Mouse (Mus musculus) thymus, postnatal 0 days (tissue): Measurements from ENCODE around the gene Gal3st3. TPM values are rescaled to one million over a fixed set of nuclear protein-coding genes. Genes with fewer than 3 reads are reported as not detected.
"Not testable (repeated sequence)": the region's sequence is repeated elsewhere in the genome, so short reads cannot be mapped to it uniquely, and the experiment has no call there.

Source experiments
- DNase-seq: peaks from one replicate; pipeline ENCODE4 v3.0.0-alpha.2; 2015; ENCODE audit warnings: low spot score
- polyA plus RNA-seq: library from polyadenylated mRNA; unstranded; fragments of >200 nt; fragmentation: Nextera tagmentation; extraction: Ambion mirVana; gene quantifications from 2 replicates; pipeline ENCODE4 v1.2.1, GENCODE M21; 2015

Gene Gal3st3
- polyA plus RNA-seq, 1 experiment from 2014 or later = 0.44 TPM

- DNase-seq = peak; percentile 52
These were observed 9.0 kb downstream of the Gal3st3 start for GRCm38 (mm10) chr19:5306968-5307734.

- no peak for DNase-seq
These were observed 10.9 kb downstream of the Gal3st3 start for GRCm38 (mm10) chr19:5309025-5309424.

DNA sequence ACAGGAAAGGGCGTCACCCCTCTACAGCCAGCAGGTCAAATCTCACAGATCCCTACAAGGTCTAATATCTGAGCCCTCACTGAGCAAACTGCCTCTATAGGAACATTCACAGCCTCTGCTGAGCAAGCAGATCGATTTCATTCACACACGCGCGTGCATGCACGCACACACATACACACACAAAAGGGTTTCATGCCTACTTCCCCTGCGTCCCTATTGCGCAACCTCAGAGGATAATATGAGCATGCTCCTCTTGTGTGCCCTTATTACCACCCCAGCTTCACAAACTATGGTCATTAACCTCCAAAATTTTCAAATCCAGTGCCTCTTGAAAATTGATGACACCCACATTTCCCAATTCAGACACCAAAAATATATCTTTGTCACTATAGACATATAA is 15.1 kb downstream of the Gal3st3 start:
- DNase-seq = no peak

DNA sequence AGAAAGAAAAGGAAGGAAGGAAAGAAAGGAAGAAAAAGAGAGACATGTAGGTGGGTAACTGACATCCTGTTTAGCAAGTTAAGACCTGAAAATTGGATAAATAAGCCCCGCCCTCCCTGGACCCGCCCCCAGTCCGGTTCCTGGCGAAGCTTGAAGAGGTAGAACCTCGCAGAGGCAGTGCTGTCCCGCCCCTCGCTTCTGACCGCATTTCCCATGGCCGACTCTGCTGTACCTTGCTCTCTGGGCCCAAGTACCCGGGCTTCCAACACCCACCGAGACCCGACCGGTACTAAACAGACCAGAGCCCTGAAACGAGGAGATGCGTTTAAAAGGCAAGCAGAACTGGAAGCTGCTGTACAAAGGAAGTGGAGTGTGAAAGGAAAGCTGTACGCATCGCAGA is 25.7 kb downstream of the Gal3st3 start:
- peak; percentile 40 for DNase-seq

- no peak for DNase-seq
These were observed 29.8 kb downstream of the Gal3st3 start for GRCm38 (mm10) chr19:5327970-5328369.

- no peak for DNase-seq
These were observed 36.6 kb downstream of the Gal3st3 start for GRCm38 (mm10) chr19:5334741-5335140.

DNA sequence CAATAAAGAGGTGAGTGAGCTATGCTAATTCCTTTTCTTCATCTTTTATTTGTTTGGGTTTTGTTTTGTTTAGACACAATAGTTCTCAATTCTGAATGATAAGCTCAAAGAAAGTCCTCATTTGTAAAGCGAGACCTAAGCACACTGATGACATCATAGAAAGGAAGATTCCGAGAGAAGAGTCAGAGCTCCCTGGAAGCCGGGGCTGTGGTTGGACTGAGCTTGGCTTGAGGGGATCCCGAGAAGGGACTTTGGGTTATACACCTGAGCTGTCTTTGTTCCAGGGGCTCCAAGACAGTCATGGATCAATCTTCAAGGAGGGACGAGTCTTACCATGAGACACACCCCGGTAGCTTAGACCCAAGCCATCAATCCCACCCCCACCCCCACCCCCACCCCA is 37.3 kb downstream of the Gal3st3 start, which contains the start of gene Catsper1:
TSS of gene Catsper1 (plus strand) at position 301 of the 400 bp plus-strand sequence.
- no peak for DNase-seq

- DNase-seq = peak; percentile 80
These were observed 39.8 kb downstream of the Gal3st3 start for GRCm38 (mm10) chr19:5337975-5338374.

- no peak for DNase-seq
These were observed 43.2 kb downstream of the Gal3st3 start for GRCm38 (mm10) chr19:5341360-5341759.

- DNase-seq = no peak
These were observed 47.4 kb downstream of the Gal3st3 start for GRCm38 (mm10) chr19:5345297-5346131.

DNA sequence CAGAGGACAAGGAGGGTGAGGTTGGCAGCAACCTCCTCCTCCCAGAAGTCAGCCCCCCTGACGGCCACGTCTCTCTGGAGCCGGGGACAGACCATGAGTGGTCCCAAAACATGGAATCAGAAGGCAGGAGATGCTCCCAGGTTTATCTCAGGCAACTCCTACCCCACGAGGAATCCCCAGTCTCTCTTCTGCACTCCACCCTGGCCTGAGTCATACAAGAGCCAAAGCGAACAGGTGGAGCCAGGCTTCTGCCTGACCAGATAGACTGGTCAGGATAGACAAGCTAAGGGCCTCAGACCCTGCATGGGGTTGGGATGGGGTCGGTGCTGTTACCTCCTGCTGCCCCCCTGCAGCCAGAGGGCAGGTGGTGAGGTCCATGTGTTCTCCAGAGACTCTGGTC is 49.9 kb downstream of the Gal3st3 start:
- no peak for DNase-seq

GRCm38 (mm10) chr19:5348526-5349501 is 50.7 kb downstream of the Gal3st3 start:
- peak; percentile 69 for DNase-seq

GRCm38 (mm10) chr19:5349502-5349873 is 51.4 kb downstream of the Gal3st3 start, which contains the start of gene Cst6:
TSS of gene Cst6 (minus strand) at chr19:5349574.
- not testable (repeated sequence) for DNase-seq

GRCm38 (mm10) chr19:5353609-5354008 is 55.5 kb downstream of the Gal3st3 start:
- no peak for DNase-seq

DNA sequence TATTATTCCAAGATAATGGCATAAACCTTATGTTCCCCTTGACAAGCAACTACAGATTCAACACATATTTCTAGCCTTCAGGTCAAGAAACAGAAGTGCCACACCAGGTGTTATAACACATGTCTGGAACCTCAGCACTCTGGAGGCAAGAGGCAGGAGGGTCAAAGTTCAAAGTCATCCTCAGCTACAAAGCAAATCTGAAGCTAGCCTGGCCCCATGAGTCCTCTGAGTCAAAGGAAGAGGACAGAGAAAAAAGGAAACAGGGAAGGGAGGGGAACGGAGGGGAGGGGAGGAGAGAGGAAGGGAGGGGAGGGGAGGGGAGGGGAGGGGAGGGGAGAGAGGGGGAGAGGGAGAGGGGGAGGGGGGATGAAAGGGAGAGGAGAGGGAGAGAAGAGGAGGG is 57.9 kb downstream of the Gal3st3 start:
- DNase-seq = no peak

Other genes with a start within 250 kb of the Gal3st3 start
- 0.84 and 1.1 TPM in 2 replicates for gene Rin1, start 247.8 kb upstream of the Gal3st3 start, polyA plus RNA-seq
- gene Cd248, start 230.3 kb upstream of the Gal3st3 start, polyA plus RNA-seq = 4.1 and 7.1 TPM in 2 replicates
- 0.32 and 0.33 TPM in 2 replicates for gene Tmem151a, start 212.8 kb upstream of the Gal3st3 start, polyA plus RNA-seq
- 65.9 and 75.7 TPM in 2 replicates for gene Yif1a, start 209.8 kb upstream of the Gal3st3 start, polyA plus RNA-seq
- gene Cnih2, start 199.8 kb upstream of the Gal3st3 start, polyA plus RNA-seq = 0.91 and 1.2 TPM in 2 replicates
- 246 and 252 TPM in 2 replicates for gene Rab1b, start 191.3 kb upstream of the Gal3st3 start, polyA plus RNA-seq
- gene Klc2, start 179.8 kb upstream of the Gal3st3 start, polyA plus RNA-seq = 6.6 and 8.7 TPM in 2 replicates
- 8.3 and 9.8 TPM in 2 replicates for gene Pacs1, start 25.2 kb upstream of the Gal3st3 start, polyA plus RNA-seq
- gene Sf3b2, start 2.9 kb upstream of the Gal3st3 start, polyA plus RNA-seq = 294 and 319 TPM in 2 replicates
- gene Catsper1, start 37.4 kb downstream of the Gal3st3 start, polyA plus RNA-seq = not detected in 2 replicates
- 29.1 and 30.5 TPM in 2 replicates for gene Cst6, start 51.2 kb downstream of the Gal3st3 start, polyA plus RNA-seq
- 51.1 and 59.4 TPM in 2 replicates for gene Eif1ad, start 68.4 kb downstream of the Gal3st3 start, polyA plus RNA-seq
- 590 and 607 TPM in 2 replicates for gene Banf1, start 68.8 kb downstream of the Gal3st3 start, polyA plus RNA-seq
- 73.4 and 84.2 TPM in 2 replicates for gene Sart1, start 90.4 kb downstream of the Gal3st3 start, polyA plus RNA-seq
- gene Tsga10ip, start 104.2 kb downstream of the Gal3st3 start, polyA plus RNA-seq = 1.9 TPM in 2 replicates
- 217 and 222 TPM in 2 replicates for gene Drap1, start 126.6 kb downstream of the Gal3st3 start, polyA plus RNA-seq
- gene AI837181, start 126.8 kb downstream of the Gal3st3 start, polyA plus RNA-seq = 51.5 and 54.4 TPM in 2 replicates
- 0.47 TPM in 1 of 2 replicates, not detected in the other for gene Fosl1, start 149.2 kb downstream of the Gal3st3 start, polyA plus RNA-seq
- 7.3 and 8.2 TPM in 2 replicates for gene Ccdc85b, start 159.6 kb downstream of the Gal3st3 start, polyA plus RNA-seq
- gene Fibp, start 162.3 kb downstream of the Gal3st3 start, polyA plus RNA-seq = 104 and 112 TPM in 2 replicates
- 42.8 and 43.0 TPM in 2 replicates for gene Ctsw, start 170.2 kb downstream of the Gal3st3 start, polyA plus RNA-seq
- gene Efemp2, start 175.6 kb downstream of the Gal3st3 start, polyA plus RNA-seq = 26.5 and 27.9 TPM in 2 replicates
- 58.6 and 63.5 TPM in 2 replicates for gene Mus81, start 190.1 kb downstream of the Gal3st3 start, polyA plus RNA-seq
- 3,590 and 4,042 TPM in 2 replicates for gene Cfl1, start 192.1 kb downstream of the Gal3st3 start, polyA plus RNA-seq
- 0.13 and 0.44 TPM in 2 replicates for gene 1700020D05Rik, start 205.5 kb downstream of the Gal3st3 start, polyA plus RNA-seq
- 9.9 and 10.8 TPM in 2 replicates for gene Snx32, start 212.2 kb downstream of the Gal3st3 start, polyA plus RNA-seq